Mouse (Mus musculus) heart, adult 11 months (tissue): ENCODE results near the gene Notch3.
"Not testable (repeated sequence)": the region's sequence is repeated elsewhere in the genome, so short reads cannot be mapped to it uniquely, and the experiment has no call there.

Experiments used
- DNase-seq: peaks from one replicate; pipeline ENCODE4 v3.0.0; 2022

Notch3 gene

GRCm38 (mm10) chr17:32166687-32167086, at the start of gene Notch3:
Notch3 (minus strand) TSS chr17:32166852.
- peak; percentile 98 for DNase-seq

GRCm38 (mm10) chr17:32215587-32215986, 48.9 kb upstream of the Notch3 start:
- DNase-seq = not testable (repeated sequence)

DNA sequence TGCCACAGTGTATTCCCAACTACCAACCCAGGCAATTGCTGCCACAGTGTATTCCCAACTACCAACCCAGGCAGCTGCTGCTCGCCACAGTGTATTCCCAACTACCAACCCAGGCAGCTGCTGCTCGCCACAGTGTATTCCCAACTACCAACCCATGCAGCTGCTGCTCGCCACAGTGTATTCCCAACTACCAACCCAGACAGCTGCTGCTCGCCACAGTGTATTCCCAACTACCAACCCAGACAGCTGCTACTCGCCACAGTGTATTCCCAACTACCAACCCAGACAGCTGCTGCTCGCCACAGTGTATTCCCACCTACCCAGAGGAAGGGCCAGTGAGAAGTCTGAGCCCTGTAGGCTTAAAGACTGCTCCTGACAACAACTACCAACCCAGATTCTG, 44.9 kb upstream of the Notch3 start:
- not testable (repeated sequence) for DNase-seq

DNA sequence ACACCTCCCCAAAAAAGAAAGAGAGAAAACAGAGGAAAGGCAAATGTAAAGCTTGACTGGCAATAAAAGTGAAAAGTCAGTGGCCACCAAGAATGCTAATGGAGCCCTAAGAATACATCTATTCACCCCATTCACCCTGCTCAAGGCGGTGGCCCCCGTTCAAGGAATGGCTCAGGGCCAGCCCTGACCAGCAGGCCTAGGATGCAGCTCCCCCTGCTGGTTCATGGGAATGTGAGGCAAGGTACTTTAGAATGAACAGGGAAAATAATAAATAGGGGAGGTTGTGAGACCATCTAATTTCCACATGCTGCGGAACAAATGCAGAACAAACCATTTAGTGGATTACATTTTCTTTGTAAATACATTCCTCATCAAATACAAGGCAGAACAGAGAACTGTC, 43.1 kb upstream of the Notch3 start:
- peak; percentile 95 for DNase-seq

DNA sequence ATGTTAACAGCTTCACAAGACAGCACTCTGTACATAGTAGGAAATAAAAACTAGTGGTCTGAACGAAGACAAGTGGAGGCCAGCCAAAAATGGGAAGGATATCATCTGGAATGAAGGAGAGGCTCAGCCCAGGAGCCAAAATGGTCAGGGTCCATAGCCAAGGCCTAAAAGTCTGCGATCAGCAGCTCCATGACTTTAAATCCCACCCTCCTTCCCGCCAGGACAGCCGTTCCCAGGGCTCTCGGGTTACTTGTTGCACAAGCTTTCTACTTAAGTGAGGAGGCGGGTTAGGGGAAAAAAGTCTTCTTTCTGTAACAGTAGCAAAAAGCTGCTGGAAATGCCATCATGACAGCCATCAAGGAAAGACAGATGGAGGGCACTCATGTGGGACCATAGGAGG, 42.5 kb upstream of the Notch3 start:
- DNase-seq = peak; percentile 97

GRCm38 (mm10) chr17:32207586-32208245, 41.1 kb upstream of the Notch3 start:
- DNase-seq = peak; percentile 99

GRCm38 (mm10) chr17:32205345-32205744, 38.7 kb upstream of the Notch3 start:
- peak; percentile 96 for DNase-seq

DNA sequence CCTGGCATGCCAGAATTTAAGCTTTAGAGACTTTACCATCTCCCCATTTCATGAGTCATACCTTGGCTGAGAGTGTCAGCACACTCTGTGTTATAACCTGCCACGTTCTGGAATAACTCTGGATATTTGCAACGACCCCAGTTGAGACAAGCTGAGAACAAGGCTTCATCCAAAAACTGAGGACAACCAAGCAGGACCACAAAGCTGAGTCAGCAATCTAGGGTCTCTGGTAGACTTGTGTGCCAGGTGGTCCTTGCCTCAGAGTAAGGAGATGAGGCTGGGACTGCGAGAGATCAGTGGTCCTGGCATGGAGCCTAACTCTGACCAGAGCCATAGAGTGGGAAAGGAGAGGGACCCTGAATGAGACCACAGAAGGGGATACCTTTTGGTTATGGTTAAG, 36.3 kb upstream of the Notch3 start:
- no peak for DNase-seq

GRCm38 (mm10) chr17:32201086-32201485, 34.4 kb upstream of the Notch3 start:
- no peak for DNase-seq

GRCm38 (mm10) chr17:32199796-32200195, 33.1 kb upstream of the Notch3 start:
- no peak for DNase-seq

GRCm38 (mm10) chr17:32197156-32197555, 30.5 kb upstream of the Notch3 start:
- peak; percentile 94 for DNase-seq

DNA sequence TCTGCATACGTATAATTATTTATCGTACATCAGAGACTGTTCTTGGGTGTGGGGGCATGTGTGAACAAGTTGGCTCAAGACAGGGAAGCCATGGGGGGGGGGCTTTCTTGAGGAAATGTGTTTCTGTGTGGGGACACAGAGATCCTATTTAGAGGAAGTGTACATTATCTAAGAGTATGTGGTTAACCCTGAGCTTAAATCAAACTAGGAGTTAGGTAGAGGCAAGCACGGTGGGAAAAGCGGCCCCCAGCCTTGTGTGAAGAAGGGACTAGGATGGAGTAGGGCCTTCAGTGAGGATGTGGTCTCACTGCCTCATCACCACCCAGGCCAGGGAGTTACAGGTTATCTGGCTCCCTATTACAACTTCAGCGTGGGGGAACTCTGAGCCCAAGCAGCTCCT, 29.1 kb upstream of the Notch3 start:
- no peak for DNase-seq

GRCm38 (mm10) chr17:32193010-32193409, 26.4 kb upstream of the Notch3 start:
- no peak for DNase-seq

DNA sequence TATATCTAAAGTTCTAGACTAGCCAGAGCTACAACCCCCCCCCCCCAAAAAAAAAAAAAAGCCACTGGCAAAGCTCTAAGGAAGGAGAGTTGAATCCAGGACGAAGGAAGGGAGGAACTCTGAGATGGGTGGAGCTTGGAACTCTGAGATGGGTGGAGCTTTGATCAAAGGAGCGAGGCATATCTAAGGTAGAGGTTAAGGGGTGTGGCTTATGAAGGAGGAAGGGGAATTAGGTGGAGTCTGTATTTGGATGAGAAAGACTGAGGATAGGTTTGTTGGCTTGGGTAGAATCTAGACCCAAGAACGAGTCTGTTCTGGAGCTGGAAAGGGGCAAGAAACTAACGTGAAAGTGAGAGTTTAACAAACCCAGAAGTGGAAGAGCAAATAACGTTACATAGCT, 23.2 kb upstream of the Notch3 start:
- DNase-seq = no peak

GRCm38 (mm10) chr17:32188863-32189636, 22.4 kb upstream of the Notch3 start, which contains the start of gene Ephx3:
Ephx3 (minus strand) TSS chr17:32189549.
- peak; percentile 91 for DNase-seq

DNA sequence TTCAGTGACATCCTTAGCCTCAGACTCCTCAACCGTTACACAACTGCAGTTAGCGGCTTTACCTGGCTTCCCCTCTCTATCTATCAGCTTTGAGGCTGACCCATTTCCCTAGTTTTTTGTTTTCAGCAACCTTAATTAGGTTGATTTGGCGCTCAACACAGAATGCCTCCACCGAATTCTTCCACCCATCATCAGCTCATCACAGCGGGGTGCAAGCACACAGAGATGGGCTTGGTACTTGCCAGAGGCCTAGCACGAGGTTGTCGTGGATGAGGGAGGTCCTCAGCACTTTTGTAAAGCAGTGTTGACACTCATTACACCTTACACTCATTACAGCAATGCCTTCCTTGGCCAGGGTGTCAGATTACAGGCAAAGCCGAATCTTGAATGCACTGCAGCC, 16.4 kb upstream of the Notch3 start:
- no peak for DNase-seq

GRCm38 (mm10) chr17:32179621-32180491, 13.2 kb upstream of the Notch3 start:
- no peak for DNase-seq

- no peak for DNase-seq
Observed at GRCm38 (mm10) chr17:32176919-32177318, 10.3 kb upstream of the Notch3 start.

DNA sequence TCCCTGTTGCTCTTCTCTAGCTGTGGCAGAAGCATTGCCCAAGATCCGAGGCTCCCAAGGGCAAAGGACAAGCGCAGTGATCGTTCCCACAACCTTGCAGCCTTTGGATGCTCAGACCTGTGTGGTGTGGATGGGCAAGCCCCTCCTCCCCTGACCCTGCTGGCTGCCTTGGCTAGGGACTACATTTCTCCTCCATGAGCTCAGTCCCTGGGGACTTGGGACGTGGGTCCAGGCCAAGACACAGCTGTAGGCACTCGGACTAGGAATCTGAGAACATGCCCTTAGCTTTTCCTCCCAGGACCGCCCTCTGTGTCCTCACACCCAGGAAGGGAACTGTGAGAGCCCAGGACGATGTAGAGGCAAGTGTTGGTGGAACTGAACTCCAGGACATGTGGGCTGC, 6.5 kb upstream of the Notch3 start:
- peak; percentile 99 for DNase-seq

DNA sequence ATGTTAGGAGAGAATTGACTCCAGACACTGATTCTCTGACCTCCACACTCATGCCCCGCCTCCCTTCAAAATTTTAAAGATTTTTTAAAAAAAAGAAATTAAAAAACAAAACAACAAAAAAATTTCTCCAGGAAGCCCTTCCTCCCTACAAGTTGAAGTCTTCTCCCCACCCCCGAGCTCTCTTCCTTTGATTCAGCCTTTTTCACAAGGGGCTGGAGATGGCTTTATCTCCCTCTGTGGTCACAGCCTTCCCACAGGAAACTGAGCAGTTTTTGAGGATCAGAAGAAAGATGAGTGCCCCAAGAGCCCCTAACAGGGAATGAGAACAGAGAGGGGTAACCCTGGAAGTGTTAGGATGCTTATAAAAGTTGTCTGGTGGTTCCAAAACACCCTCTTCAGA, 5.8 kb upstream of the Notch3 start:
- peak; percentile 94 for DNase-seq

GRCm38 (mm10) chr17:32169518-32170225, 3.0 kb upstream of the Notch3 start:
- no peak for DNase-seq

DNA sequence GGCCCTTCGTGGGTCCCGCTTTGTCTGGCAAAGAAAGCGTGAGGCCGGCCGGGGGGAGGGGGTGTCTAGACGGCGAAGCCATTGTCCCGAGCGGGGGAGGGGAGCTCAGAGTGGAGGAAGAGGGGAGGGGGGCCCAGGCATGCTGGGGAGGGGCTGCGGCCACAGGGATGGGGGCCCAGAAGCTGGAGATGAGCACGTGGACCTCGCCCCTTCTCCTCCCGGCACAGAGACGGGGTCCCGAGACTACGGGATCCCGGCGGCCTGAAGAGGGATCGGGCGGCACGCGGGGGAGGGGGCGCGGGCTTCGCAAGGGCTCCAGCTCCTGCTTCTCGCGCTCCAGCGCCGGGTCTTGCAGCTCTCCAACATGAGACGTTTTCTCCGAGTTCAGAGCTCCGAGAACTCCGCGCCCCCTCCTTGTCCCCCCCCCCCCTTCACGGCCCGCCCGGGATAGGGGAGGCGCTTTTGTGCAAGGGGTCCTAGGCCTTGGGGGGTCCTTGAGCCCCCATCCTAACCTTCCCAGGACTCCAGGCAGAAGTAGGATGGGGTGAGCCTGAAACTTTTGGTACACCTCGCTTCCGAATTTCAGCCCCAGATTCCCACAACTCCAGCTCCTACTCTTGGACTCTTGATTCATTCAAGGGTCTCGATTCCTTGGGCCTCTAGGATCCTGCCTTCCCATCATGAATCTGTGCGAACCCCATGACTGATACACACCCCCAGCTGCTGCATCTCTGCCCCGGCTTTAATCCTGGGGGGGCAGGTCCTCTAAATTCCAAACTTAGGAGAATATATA, 653 bp downstream of the Notch3 start:
- DNase-seq = peak; percentile 95
